Mouse (Mus musculus) olfactory bulb, adult 2 months (tissue): Measurements from ENCODE around the gene Pknox1. TPM values are rescaled to one million over a fixed set of nuclear protein-coding genes. Genes with fewer than 3 reads are reported as not detected.
A peak's percentile ranks its signal among the peaks of the same experiment; 100 is the strongest.

Source experiments
- H3K27ac ChIP-seq: fragments of 200-500 bp; 2 replicates; pipeline ENCODE4 v1.5.1; 2012; ENCODE audit warnings: low read depth, low read length; ENCODE audit not compliant: insufficient read depth
- H3K4me1 ChIP-seq: fragments of 200-500 bp; 2 replicates; pipeline ENCODE4 v1.6.1; 2012; ENCODE audit warnings: low read length; ENCODE audit not compliant: control insufficient read depth, insufficient read depth
- H3K4me3 ChIP-seq: fragments of 200-500 bp; 2 replicates; pipeline ENCODE4 v1.5.1; 2012; ENCODE audit warnings: mild to moderate bottlenecking, low read depth, low read length, moderate library complexity; ENCODE audit not compliant: insufficient read depth
- CTCF ChIP-seq: fragments of 200-500 bp; IDR thresholded peaks from 2 replicates; pipeline ENCODE4 v1.5.1; 2012; ENCODE audit warnings: low read depth, mild to moderate bottlenecking, low read length, moderate library complexity; ENCODE audit not compliant: insufficient read depth
- POLR2A ChIP-seq: fragments of 200-500 bp; IDR thresholded peaks from 2 replicates; pipeline ENCODE4 v1.6.1; 2012; ENCODE audit warnings: mild to moderate bottlenecking, low read depth, low read length, moderate library complexity; ENCODE audit not compliant: insufficient read depth
- WGBS: fragments of 180-500 bp; shearing (Covaris S2); methylation state at CpG from one replicate; pipeline ENCODE4 v1.1.7; 2018; 5-methylcytosine and 5-hydroxymethylcytosine counted together
- polyA plus RNA-seq: library from polyadenylated mRNA; stranded (reverse); fragments of >200 nt; gene quantifications from 2 replicates; pipeline ENCODE4 v1.2.4, GENCODE M21; 2012; ENCODE audit warnings: low replicate concordance; ENCODE audit not compliant: missing spikeins, insufficient read depth, insufficient read length

Gene Pknox1
- 75.7 TPM in 1 of 2 replicates, not detected in the other for polyA plus RNA-seq

DNA sequence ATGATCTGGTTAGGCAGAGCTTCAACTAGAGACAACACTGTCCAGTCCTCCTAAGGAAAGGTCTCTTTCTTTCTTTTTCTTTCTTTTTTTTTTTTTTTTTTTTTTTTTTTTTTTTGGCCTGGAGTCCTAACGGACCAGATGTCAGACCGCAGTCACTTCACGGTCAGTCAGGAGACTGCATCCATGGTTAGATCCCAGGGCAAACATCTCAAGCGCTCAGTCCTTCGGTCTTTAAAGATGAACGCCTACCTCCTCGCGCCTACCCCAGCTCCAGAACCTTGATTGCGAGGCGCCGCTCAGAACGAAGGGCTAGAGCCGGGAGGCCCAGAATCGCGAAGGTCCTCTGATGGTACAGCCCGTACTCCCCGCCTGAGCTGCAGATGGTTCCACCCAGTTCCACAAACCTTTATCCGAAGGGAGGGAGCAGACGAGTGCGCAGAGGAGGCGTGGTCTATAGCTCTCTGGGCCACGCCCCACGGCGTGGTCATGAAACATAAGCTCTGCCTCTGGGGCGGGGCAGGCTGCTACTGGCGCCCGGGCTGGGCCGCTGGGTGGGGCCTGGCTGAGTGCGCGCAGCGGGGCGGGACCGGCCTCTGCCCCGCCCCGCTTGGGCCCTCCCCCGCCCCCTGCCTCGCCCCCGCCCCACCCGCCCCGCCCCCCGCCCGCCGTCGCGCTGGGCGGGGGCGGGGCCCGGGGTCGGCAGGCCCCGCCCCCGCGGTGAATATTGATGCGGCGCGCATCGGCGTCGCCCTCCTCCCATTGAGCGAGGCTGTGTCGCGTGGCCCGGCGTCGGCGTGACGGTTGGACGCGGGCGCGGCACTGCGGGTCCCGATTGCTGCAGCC is at the start of gene Pknox1:
Pknox1 (plus strand) TSS at position 720 of the 843 bp plus-strand sequence.
- under 1% methylated on average over 66 of the region's 72 CpGs for WGBS

DNA sequence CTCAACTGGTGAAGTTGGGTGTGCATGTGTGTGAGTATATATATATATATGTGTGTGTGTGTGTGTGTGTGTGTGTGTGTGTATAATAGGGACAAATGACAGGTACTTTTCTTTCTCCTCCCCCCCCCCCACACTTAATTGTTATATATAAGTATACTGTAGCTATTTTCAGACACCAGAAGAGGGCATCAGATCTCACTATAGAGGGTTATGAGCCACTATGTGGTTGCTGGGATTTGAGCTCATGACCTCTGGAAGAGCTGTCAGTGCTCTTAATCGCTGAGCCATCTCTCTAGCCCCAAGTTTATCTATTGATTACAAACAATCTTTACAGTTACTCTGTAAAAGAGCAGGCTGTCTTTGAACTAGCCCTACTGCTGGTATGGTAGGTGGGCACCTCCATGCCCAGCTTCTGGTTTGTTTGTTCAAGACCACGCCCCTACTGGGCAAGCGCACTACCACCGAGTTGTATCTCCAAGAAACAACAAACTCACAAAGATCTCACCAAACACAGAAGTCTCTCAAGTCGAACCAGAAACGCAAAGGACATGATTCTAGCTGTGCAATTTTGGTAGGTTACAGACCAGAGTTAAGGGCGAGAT is 45.1 kb upstream of the Pknox1 start:
- no peak for TF ChIP-seq POLR2A
- TF ChIP-seq CTCF, result no peak
- Histone ChIP-seq H3K4me3 (peak overlapping the region; percentile 90), H3K27ac (no peak overlapping the region), H3K4me1 (peaks cover 11% of the 10 kb centered on the region; the same call in 1 of the 2 replicates)
- 4% methylated on average over 7 of the region's 7 CpGs for WGBS

More for the DNA sequence above, at the start of gene Pknox1:
- Histone ChIP-seq H3K4me3 (peak within 1 kb of the TSS; percentile 99), H3K4me1 (peaks cover 17% of the 10 kb centered on the region), H3K27ac (peak within 1 kb of the TSS; percentile 98)
- TF ChIP-seq CTCF, result no peak
- peak; percentile 61; the same call in 1 of the 2 replicates for TF ChIP-seq POLR2A

DNA sequence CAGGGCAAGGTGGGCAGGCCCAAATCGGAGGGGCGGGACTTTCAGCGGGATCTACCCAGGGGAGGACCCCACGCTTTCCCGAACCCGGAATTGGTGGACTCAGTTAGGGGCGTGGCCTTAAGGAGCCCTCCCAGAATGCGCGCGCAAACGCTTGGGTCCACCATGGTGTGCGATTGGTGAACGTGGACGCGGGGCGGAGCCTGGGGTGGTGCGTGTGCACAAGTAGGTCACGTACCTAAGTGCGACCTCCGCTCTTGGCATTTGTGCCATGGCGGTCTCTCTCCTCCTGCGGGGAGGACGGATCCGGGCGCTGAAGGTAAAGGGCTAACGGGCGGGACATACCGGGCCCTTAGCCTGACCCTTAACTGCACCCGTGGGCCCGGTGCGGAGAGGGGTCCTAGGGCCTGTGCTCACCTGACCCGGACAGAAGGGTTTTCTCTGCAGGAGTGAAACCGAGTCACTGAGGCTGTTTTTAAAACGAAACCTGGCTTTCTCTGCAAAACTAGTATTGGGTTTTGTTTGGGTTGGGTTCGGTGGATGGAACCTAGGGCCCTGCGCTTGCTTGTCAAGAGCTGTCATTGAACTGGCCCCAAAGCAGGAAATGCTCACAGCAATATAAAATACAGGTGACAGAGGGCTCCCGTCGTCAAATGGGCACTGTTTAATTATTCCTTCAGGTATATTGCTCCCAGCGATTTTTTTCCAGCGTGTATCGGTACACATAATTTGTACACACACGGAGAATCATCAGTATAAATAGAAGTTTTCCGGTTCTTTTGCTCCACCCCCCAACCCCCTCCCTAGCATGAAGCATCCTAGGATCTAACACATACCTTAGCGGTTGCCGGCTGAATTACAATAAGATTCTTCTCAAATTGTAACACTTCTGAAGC is 44.3 kb upstream of the Pknox1 start, which contains the start of the genes Wdr4 and Ndufv3:
Wdr4 (minus strand) TSS at position 35 of the 893 bp plus-strand sequence.
Ndufv3 (plus strand) TSS at position 170 of the 893 bp plus-strand sequence.
- Histone ChIP-seq H3K27ac (peak within 1 kb of the TSS; percentile 90), H3K4me3 (peak within 1 kb of the TSS; percentile 90), H3K4me1 (peaks cover 11% of the 10 kb centered on the region; the same call in 1 of the 2 replicates)
- TF ChIP-seq CTCF (no peak), POLR2A (peak; percentile 81)
- WGBS, result under 1% methylated on average over 45 of the region's 45 CpGs

DNA sequence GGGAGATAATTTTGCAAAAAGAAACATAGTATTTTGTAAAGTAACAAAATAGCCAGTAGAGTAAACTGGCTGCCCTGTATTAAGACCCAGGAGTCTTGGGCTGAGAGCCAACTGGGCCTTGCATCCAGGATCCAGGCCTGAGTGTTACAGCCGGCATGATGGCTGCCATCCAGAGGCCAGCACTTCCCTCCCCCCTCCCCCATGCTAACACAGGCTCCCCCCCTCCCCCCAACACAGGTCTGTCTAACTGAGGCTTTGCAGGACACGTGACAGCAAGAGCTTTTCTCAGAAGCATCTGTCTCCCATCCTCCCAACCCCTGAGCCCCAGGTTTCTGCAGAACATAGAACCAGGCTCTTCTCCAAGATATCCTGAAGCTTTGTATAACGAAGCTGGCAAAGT is 43.6 kb upstream of the Pknox1 start:
- WGBS, result 10% methylated on average over 3 of the region's 3 CpGs
- Histone ChIP-seq H3K4me1 (peaks cover 11% of the 10 kb centered on the region; the same call in 1 of the 2 replicates), H3K27ac (no peak overlapping the region), H3K4me3 (peak overlapping the region; percentile 19; the same call in 1 of the 2 replicates)
- no peak for TF ChIP-seq POLR2A
- no peak for TF ChIP-seq CTCF

DNA sequence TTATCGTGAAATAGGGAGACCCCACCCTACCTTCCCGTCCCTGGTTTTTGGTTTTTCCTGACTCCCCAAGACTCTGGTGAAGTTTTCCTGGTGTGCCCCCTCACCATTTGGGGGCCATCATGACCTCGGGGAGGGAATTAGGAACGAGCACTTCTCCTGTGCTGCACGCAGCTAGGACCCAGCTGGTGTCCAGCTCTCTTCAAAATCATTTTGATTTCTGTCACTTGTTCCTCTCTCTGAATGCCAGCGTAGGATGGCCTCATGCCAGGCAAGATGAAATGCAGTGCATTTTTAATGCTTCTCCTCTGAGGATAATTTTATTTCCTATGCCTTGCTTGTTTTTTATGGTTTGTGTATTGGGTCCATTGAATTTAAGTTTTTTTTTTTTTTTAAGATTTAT is 42.6 kb upstream of the Pknox1 start:
- Histone ChIP-seq H3K4me3 (no peak overlapping the region), H3K4me1 (peaks cover 11% of the 10 kb centered on the region; the same call in 1 of the 2 replicates), H3K27ac (no peak overlapping the region)
- TF ChIP-seq CTCF, result no peak
- no peak for TF ChIP-seq POLR2A
- 76% methylated on average over 6 of the region's 6 CpGs for WGBS

DNA sequence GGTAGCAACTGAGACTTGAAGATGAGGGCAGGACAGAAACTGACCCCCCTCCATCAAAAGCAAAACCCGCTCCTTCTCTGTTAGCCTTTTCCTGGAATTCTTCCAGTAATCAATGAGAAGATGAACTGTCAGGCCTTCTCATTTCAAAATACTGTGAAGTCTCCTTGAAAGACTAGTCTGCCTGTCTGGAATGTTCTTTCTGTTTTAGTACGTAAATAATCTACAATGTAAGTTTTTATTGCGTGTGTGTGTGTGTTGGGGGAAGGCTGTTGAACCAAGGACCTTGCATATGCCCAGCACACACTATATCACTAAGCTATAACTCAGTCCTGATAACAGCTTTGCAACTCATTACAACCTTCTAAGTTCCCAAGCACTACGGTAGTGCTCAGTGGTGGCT is 39.4 kb upstream of the Pknox1 start:
- Histone ChIP-seq H3K4me3 (no peak overlapping the region), H3K27ac (no peak overlapping the region), H3K4me1 (peaks cover 11% of the 10 kb centered on the region; the same call in 1 of the 2 replicates)
- 94% methylated on average over 4 of the region's 4 CpGs for WGBS
- TF ChIP-seq CTCF (no peak), POLR2A (no peak)

DNA sequence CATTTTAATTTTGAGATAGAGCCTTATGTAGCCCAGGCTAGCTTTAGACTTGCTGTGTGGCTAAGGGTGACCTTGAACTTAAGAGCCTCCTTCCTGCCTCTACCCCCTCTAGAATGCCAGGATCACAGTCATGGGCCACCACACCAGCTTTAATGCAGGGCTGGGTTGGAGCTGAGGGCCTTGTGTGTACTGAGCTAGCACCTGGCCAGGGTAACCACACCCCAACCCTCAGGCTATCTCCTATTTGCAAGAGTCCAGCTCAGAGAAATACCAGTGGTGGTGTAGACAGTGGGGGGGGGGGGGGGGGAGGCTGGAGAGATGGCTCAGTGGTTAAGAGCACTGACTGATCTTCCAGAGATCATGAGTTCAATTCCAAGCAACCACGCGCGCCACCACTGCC is 38.7 kb upstream of the Pknox1 start:
- no peak overlapping the region for H3K4me3 ChIP-seq
- no peak overlapping the region for H3K27ac ChIP-seq
- TF ChIP-seq CTCF, result no peak
- TF ChIP-seq POLR2A, result no peak
- 100% methylated on average over 3 of the region's 3 CpGs for WGBS
- H3K4me1 ChIP-seq, result peaks cover 11% of the 10 kb centered on the region; the same call in 1 of the 2 replicates

DNA sequence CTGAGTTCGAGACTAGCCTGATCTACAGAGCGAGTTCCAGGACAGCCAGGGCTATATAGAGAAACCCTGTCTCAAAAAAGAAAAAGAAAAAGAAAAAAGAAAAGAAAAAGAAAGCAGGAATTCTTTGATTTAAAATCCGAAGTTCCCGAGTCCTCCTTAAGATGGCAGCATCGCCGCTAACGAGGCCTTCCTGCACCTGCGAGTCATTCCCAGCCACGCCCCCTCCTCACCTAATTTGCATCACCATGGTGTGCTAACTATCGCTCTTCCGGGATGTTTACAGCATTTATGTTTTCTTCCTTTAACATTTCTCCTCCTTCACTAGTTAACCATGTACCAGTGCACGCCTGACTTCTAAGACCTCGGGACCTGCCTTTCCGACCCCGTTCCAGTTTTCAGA is 35.2 kb upstream of the Pknox1 start:
- no peak overlapping the region for H3K4me3 ChIP-seq
- H3K27ac ChIP-seq, result no peak overlapping the region
- 28% methylated on average over 15 of the region's 15 CpGs for WGBS
- H3K4me1 ChIP-seq, result no peaks in the 10 kb centered on the region
- TF ChIP-seq POLR2A (no peak), CTCF (0 out of 2 replicates have a peak, but pooled peaks have one; percentile 25)
